Mouse (Mus musculus) left cerebral cortex, postnatal 36 days (tissue): Measurements from ENCODE around the gene Tspan14. TPM values are rescaled to one million over a fixed set of nuclear protein-coding genes. Genes with fewer than 3 reads are reported as not detected.

Experiments used
- DNase-seq, 2 experiments: peaks; one replicate each; pipeline ENCODE4 v3.0.0; 2021 to 2022; ENCODE audit warnings: low spot score in 2 of 2, mixed read lengths in 1 of 2
- intact Hi-C: fragments of 180-260 bp; cut with DNase I; formaldehyde crosslinking; loops from one replicate; pipeline ENCODE4 v1.15.1; 2025
- total RNA-seq, 2 experiments: library from RNA; stranded (reverse); gene quantifications; 2 replicates each; pipeline ENCODE4 v1.2.3; 2021

The Tspan14 gene
- total RNA-seq, 2 experiments from 2014 or later = 54.2 to 56.6 TPM

- intact Hi-C loops = loop anchor here (2.0 kb wide), 1 partner anchor 55 kb away; no protein-coding TSS in a partner anchor
- no peak for DNase-seq
These were observed 13.1 kb upstream of the Tspan14 start for GRCm38 (mm10) chr14:40979723-40980122.

GRCm38 (mm10) chr14:40979002-40979401 lies 12.4 kb upstream of the Tspan14 start:
- intact Hi-C loops = loop anchor here (2.0 kb wide), 1 partner anchor 56 kb away; no protein-coding TSS in a partner anchor
- DNase-seq = no peak

GRCm38 (mm10) chr14:40975127-40975721 lies 8.6 kb upstream of the Tspan14 start:
- intact Hi-C loops = loop anchor here (1.0 kb wide), 1 partner anchor 58 kb away; no protein-coding TSS in a partner anchor
- peak; percentile 56 to 70 for DNase-seq

- intact Hi-C loops = loop anchor here (5.0 kb wide), 1 partner anchor 44 kb away; the partner anchor contains the start of gene Fam213a
- no peak for DNase-seq
These were observed 1.4 kb upstream of the Tspan14 start for GRCm38 (mm10) chr14:40968051-40968450.

DNA sequence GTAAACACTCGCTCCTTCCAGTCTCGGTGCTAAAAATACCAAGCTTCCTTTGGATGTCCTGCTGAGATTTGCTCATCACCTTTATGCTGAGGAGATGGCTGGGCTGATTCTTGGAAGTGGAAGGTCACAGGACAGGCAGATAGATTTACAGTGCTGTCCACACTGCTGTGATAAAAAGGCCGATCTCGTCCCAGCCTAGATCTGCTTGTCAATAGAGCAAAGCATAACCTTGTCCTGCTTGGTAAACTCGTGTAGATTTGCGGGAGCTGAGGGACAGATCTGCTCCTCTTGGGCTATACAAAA lies 942 bp upstream of the Tspan14 start:
- no peak for DNase-seq
- intact Hi-C loops = loop anchor here (5.0 kb wide), 1 partner anchor 45 kb away; the partner anchor contains the start of gene Fam213a

DNA sequence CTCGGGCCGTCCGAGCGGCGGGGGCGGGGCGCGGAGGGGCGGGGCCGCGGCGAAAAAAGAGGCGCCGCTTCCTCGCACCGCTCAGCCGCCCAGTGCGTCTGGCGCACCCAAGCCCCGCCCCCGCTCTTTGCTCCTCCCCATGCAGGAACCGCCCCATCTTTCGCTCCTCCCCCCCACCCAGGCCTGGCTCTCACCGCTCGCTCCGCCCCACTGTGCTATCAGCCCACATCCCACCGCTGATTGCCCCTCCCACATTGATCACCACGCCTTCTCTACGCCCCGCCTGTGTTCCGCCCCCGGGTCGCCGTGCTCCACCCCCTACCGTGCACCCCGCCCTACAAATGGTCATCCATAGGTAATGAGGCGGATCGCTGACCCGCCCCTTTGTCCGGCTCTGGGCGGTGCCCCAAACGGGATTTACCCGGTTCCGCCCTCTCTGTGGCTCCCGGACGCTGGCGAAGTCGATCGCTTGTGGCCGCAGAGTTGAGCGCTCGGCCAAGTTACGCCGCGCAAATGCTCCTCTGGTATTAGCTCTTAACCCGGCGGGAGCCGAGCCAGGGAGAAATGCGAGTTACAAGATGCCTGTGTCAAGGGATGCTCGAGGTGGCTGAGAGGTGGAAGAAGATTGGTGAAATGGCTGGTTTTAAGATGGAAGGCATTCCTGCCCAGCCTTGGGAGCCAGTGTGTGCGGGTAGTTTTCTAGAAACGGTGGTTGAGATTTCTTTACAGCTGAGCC lies 423 bp upstream of the Tspan14 start:
- intact Hi-C loops = loop anchor here (5.0 kb wide), 1 partner anchor 45 kb away; the partner anchor contains the start of gene Fam213a
- DNase-seq = peak; percentile 93 to 95

- intact Hi-C loops = loop anchor here (5.0 kb wide), 1 partner anchor 47 kb away; the partner anchor contains the start of gene Fam213a
- DNase-seq = no peak
These were observed 875 bp downstream of the Tspan14 start for GRCm38 (mm10) chr14:40965507-40966356.

DNA sequence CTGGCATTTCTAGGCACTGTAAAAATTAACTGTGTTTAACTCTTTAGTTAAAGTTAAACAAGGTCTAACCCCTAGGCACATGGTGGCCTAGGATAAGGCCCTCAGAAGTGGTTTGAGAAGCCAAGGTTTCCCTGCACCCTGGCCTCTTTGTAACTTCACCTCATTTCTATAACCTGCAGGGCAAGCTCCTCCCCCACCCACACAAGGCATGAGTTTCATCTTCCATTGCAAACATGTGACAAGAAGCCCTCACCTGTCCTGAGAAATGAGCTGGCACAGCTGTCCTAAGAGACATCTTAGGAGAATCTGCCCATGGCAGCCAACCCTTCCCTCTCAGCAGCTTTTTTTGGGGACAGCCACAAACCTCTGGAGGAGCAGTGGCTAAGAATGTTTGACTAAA lies 1.7 kb downstream of the Tspan14 start:
- DNase-seq = no peak
- intact Hi-C loops = loop anchor here (5.0 kb wide), 1 partner anchor 47 kb away; the partner anchor contains the start of gene Fam213a

GRCm38 (mm10) chr14:40964214-40964610 lies 2.4 kb downstream of the Tspan14 start:
- DNase-seq = no peak
- intact Hi-C loops = no loop called here

GRCm38 (mm10) chr14:40963501-40964213 lies 3.0 kb downstream of the Tspan14 start:
- intact Hi-C loops = no loop called here

DNA sequence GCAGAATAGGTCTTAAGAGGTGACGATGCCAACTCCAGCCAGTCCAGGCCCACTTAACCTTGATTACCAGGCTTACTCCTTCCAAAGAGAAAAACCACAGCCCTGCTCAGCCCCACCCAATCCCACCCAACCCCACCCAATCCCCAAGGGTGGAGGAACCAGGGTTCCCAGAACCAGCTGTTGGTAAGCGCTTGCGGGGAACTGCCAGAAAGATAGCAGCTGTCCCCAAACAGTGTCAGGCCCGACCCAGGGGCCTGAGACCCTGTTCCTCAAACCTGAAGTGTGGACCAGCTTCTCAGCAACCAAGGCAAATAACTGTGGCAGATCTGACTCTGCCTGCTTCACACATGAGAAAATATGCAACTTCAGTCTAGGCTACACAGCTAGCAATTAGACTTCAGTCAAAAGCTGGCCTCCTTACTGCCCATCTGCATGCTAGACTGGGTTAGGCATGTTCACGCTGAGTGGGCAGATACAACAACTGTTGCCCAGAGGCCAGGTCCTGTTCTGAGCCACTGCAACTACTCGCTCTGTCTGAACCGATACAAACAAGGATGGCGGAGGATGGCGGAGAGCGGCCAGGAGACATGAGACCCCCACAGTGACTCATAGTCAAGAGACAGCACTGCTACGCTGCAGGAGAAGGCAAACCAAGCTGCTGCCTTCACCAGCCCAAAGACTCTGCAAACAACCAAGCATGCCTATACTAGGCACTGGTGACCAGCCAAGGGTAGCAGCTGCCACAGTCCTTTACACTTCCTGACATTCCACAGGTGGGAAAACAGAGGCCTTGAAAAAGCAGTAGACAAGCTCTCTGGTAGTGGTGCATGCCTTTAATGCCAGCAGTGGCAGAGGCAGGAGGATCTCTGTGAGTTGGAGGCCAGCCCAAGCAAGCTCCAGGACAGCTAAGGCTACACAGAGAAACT lies 4.0 kb downstream of the Tspan14 start:
- peak in 1 of 2 experiments; percentile 43 for DNase-seq

More at GRCm38 (mm10) chr14:40963501-40964213, 3.0 kb downstream of the Tspan14 start:
- DNase-seq = no peak

GRCm38 (mm10) chr14:40960237-40960636 lies 6.4 kb downstream of the Tspan14 start:
- DNase-seq = no peak
- intact Hi-C loops = no loop called here

More for the DNA sequence above, 4.0 kb downstream of the Tspan14 start:
- intact Hi-C loops = no loop called here

- intact Hi-C loops = no loop called here
- no peak for DNase-seq
These were observed 7.0 kb downstream of the Tspan14 start for GRCm38 (mm10) chr14:40959586-40959985.

DNA sequence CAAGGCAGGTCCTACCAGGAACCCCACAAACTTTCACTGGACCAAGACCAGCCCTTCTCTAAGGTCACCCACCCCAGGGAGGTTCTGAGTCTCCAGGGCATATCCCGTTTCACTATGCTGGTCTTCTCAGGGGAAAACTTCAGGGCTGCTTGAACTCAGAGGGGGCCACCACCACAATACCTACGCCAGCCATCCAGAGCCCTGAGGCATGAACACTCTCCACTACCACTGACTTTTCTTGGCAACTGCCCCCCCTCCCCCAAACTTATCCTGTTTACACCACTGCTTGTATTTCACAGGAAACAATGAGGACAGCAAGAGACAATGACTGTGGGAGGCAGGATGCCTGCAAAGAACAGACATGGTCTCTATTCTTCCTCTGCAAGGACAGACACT lies 7.6 kb downstream of the Tspan14 start:
- DNase-seq = no peak
- intact Hi-C loops = no loop called here

- DNase-seq = peak; percentile 74 to 78
These were observed 8.3 kb downstream of the Tspan14 start for GRCm38 (mm10) chr14:40958083-40958985.

DNA sequence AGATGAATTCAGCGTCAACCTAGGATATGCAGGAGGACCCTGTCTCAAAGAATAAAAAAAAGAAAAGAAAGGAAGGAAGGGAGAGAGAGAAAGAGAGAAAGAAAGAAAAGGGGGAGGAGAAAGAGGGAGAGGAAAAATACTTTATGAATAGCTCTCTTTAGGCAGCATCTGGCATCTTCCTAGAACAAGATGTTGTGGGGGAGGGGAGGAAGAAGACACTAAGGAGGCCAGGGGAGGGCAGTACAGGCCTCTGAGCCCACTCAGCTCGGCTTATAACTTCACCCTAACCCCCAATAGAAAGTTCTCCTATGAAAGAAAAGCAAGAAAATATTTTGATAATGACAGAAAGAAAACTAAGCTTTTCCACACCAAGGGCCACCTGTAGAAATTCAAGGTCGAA lies 9.0 kb downstream of the Tspan14 start:
- DNase-seq = no peak
- intact Hi-C loops = no loop called here

More at GRCm38 (mm10) chr14:40958083-40958985, 8.3 kb downstream of the Tspan14 start:
- intact Hi-C loops = no loop called here
